Mouse (Mus musculus) forebrain, embryonic 14.5 days (tissue): ENCODE measurements around the gene St6gal1. TPM values are rescaled to one million over a fixed set of nuclear protein-coding genes. Genes with fewer than 3 reads are reported as not detected.

Experiments
- ATAC-seq: fragments of 200-750 bp; cut with Nextera tagmentation; 2 replicates; pipeline ENCODE4 v1.8.0; 2017; ENCODE audit warnings: mild to moderate bottlenecking, moderate library complexity
- DNase-seq: peaks from one replicate; pipeline ENCODE4 v3.0.0-alpha.2; 2015; ENCODE audit warnings: low spot score
- H3K27ac ChIP-seq: fragments of 300-500 bp; sonication (generic); 2 replicates; pipeline ENCODE4 v1.5.1; 2014; ENCODE audit warnings: low read depth, mild to moderate bottlenecking, control low read depth, low read length, moderate library complexity
- H3K27me3 ChIP-seq: fragments of 300-500 bp; sonication (generic); replicated peaks from 2 replicates; pipeline ENCODE4 v1.6.1; 2014; ENCODE audit warnings: low read length, control low read depth, mixed read lengths; ENCODE audit not compliant: control insufficient read depth, insufficient read depth
- H3K36me3 ChIP-seq: fragments of 300-500 bp; sonication (generic); 2 replicates; pipeline ENCODE4 v1.6.1; 2014; ENCODE audit warnings: low read length, control low read depth; ENCODE audit not compliant: control insufficient read depth, insufficient read depth
- H3K4me1 ChIP-seq: fragments of 300-500 bp; sonication (generic); 2 replicates; pipeline ENCODE4 v1.6.1; 2014; ENCODE audit warnings: antibody characterized with exemption, low read length, control low read depth; ENCODE audit not compliant: control insufficient read depth, insufficient read depth
- H3K4me2 ChIP-seq: fragments of 300-500 bp; sonication (generic); 2 replicates; pipeline ENCODE4 v1.6.1; 2014; ENCODE audit warnings: mild to moderate bottlenecking, control low read depth, low read length
- H3K4me3 ChIP-seq: fragments of 300-500 bp; sonication (generic); 2 replicates; pipeline ENCODE4 v1.5.1; 2014; ENCODE audit warnings: low read depth, low read length, control low read depth
- H3K9ac ChIP-seq: fragments of 300-500 bp; sonication (generic); 2 replicates; pipeline ENCODE4 v1.6.1; 2014; ENCODE audit warnings: mild to moderate bottlenecking, low read length, control low read depth, moderate library complexity
- H3K9me3 ChIP-seq: fragments of 300-500 bp; sonication (generic); replicated peaks from 2 replicates; pipeline ENCODE4 v1.6.1; 2016; ENCODE audit warnings: low read length, control low read depth, mixed read lengths; ENCODE audit not compliant: control insufficient read depth
- WGBS: fragments of 180-500 bp; shearing (Covaris S2); extraction: QIAGEN DNeasy Blood & Tissue Kit; methylation state at CpG from one replicate; pipeline ENCODE4 v1.1.7; 2014; 5-methylcytosine and 5-hydroxymethylcytosine counted together
- polyA plus RNA-seq: library from polyadenylated mRNA; unstranded; fragments of >200 nt; fragmentation: Nextera tagmentation; extraction: Ambion mirVana; gene quantifications from 2 replicates; pipeline ENCODE4 v1.2.1, GENCODE M21; 2014

St6gal1 gene
- polyA plus RNA-seq, 1 experiment from 2014 or later, result 46.0 TPM

DNA sequence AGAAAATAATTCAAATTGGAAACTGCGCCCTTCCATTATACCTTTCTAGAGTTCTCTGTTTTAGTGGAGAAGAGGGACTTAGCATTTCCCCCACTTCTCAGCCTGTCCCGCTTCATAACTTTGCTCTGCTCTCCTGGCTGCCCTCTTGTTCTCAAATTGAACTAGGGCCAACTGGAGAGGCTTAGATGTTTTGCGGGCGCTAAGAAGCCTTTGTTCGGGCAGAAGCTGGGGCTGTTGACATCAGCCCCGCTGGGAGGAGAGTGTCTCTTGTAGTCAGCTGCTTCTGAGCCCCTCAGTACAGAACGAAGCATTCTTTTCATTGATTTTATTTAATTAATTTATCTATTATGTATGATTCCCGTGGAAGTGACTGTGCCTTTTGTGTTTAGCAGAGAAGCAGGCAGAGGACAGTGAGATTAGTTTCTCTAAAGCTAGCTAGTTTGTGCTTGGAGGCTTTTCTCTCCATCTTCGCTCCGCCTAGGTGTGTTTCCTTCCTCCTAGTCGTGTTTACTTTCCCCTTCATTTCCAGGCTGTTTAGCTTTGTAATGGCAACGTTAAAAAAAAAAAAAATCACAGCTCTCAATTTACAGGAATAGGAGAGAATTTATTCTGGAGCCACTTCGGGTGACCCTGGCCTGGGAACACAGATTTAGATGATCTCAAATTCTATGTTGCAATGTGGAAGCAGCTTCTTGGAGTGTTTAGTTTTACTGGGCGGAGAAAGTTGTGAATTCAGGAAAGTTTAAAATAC, 2.2 kb downstream of the St6gal1 start:
- Histone ChIP-seq H3K4me3 (peak overlapping the region; percentile 66), H3K4me2 (peak overlapping the region; percentile 87), H3K27me3 (no peaks in the 10 kb centered on the region), H3K4me1 (peaks cover 31% of the 10 kb centered on the region), H3K27ac (peak overlapping the region; percentile 85), H3K36me3 (no peaks in the 10 kb centered on the region), H3K9ac (peak overlapping the region; percentile 95), H3K9me3 (no peaks in the 10 kb centered on the region)
- DNase-seq, result peak; percentile 79
- 7% methylated on average over 14 of the region's 14 CpGs for WGBS
- peak; percentile 22 for ATAC-seq

DNA sequence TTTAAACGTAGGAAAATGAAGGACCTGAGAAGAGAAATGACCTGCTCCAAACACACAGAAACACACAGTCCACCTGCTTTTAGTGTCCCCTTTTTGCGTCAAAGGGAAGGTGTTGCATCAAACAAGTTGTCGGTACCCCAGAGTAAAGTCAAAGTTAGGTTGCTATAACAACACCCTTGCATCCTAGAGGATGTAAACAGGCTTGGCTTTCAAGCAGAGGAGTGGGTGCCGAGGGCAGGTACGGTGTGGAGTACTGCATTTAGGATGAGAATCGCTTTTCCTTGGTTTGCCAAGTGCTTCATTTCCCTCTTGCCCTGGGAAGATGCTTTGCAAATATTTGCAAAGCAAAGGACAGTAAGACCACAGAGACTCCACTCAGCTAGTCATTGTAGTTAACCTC, 3.3 kb downstream of the St6gal1 start:
- H3K4me1 ChIP-seq, result peaks cover 31% of the 10 kb centered on the region
- H3K9me3 ChIP-seq, result no peaks in the 10 kb centered on the region
- WGBS, result 28% methylated on average over 6 of the region's 6 CpGs
- H3K27me3 ChIP-seq, result no peaks in the 10 kb centered on the region
- ATAC-seq, result no peak
- H3K9ac ChIP-seq, result no peak overlapping the region
- no peaks in the 10 kb centered on the region for H3K36me3 ChIP-seq
- no peak for DNase-seq
- peak overlapping the region; percentile 3; the same call in 1 of the 2 replicates for H3K4me3 ChIP-seq
- H3K4me2 ChIP-seq, result peak overlapping the region; percentile 87
- no peak overlapping the region for H3K27ac ChIP-seq

DNA sequence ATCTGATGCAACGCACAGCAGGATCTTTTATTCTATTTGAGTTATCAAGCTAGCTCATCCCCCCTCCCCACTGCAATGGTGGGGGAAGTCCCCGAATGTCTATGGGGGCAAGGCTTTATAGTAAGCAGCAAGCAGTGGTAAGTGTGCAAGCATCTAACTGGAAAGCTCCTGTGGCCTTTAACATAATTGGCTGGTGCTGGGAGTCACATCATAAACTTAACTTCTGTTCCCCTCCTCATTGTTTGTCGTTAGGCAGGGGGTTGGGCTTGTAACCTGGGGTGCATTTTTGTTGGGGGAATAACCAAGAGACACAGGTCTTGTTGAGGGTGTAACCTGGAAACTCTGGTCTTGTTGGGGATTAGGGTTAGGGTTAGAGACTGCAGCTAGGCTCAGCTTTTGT, 3.9 kb downstream of the St6gal1 start:
- H3K9ac ChIP-seq, result no peak overlapping the region
- no peaks in the 10 kb centered on the region for H3K36me3 ChIP-seq
- H3K27ac ChIP-seq, result no peak overlapping the region
- H3K4me3 ChIP-seq, result no peak overlapping the region; the same call in 1 of the 2 replicates
- DNase-seq (no peak), ATAC-seq (no peak)
- H3K4me2 ChIP-seq, result peak overlapping the region; percentile 87; the same call in 1 of the 2 replicates
- H3K4me1 ChIP-seq, result peaks cover 31% of the 10 kb centered on the region
- 28% methylated on average over 3 of the region's 3 CpGs for WGBS
- no peaks in the 10 kb centered on the region for H3K27me3 ChIP-seq
- no peaks in the 10 kb centered on the region for H3K9me3 ChIP-seq

- H3K9ac ChIP-seq, result no peak overlapping the region
- H3K36me3 ChIP-seq, result peaks cover 10% of the 10 kb centered on the region; the same call in 1 of the 2 replicates
- ATAC-seq (no peak), DNase-seq (no peak)
- peaks cover 25% of the 10 kb centered on the region for H3K4me1 ChIP-seq
- H3K4me2 ChIP-seq, result no peak overlapping the region
- H3K4me3 ChIP-seq, result no peak overlapping the region
- WGBS, result 81% methylated on average over 3 of the region's 3 CpGs
- no peak overlapping the region for H3K27ac ChIP-seq
- no peaks in the 10 kb centered on the region for H3K27me3 ChIP-seq
- H3K9me3 ChIP-seq, result no peaks in the 10 kb centered on the region
Measured at GRCm38 (mm10) chr16:23229945-23230344, 5.4 kb downstream of the St6gal1 start.

DNA sequence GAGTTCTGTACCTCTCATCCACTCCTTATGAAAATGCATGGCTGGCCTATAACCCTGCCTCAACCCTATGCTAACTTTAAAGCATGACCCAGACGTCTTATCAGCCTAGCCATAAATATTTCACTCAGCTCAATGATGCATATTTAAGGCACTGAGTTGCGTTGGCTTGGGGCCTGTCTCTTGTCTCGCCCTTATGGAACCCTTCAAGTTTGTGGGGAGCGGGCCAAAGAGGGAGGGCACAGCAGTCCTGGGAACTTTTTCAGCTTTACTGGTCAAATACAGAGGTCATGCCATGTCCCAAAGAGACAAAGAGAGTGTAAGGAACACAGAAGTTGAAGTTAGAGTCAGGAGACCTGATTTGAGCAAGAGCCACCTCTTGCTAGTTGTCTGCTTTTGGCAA, 6.6 kb downstream of the St6gal1 start:
- Histone ChIP-seq H3K36me3 (peaks cover 10% of the 10 kb centered on the region; the same call in 1 of the 2 replicates), H3K4me1 (peaks cover 25% of the 10 kb centered on the region), H3K27me3 (no peaks in the 10 kb centered on the region), H3K27ac (no peak overlapping the region), H3K4me3 (no peak overlapping the region), H3K9ac (no peak overlapping the region), H3K4me2 (no peak overlapping the region), H3K9me3 (no peaks in the 10 kb centered on the region)
- DNase-seq (no peak), ATAC-seq (no peak)
- WGBS, result 68% methylated on average over 4 of the region's 4 CpGs

DNA sequence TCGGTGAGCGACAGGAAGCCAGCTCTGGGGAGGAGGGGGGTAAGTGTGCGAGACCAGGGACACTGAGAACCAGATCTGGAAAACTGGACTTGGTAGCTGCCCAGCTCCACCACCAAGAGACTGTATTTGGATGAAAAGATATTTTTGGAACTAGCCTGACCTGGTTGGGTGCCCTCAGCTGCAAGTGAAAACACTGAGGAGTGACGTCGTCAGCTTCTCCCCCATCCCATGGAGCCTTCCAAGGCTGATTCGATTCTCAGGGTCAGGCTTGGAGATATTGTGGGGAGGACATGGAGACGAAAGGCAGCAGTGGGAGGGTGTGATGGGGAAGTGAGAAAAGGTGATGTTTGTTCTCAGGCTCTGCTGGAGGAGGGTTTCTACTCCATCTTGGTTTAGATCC, 8.2 kb downstream of the St6gal1 start:
- H3K27ac ChIP-seq, result no peak overlapping the region
- no peak for DNase-seq
- H3K4me1 ChIP-seq, result peaks cover 19% of the 10 kb centered on the region
- H3K4me3 ChIP-seq, result no peak overlapping the region
- 82% methylated on average over 7 of the region's 7 CpGs for WGBS
- no peak for ATAC-seq
- no peak overlapping the region for H3K9ac ChIP-seq
- H3K36me3 ChIP-seq, result peaks cover 10% of the 10 kb centered on the region; the same call in 1 of the 2 replicates
- H3K9me3 ChIP-seq, result no peaks in the 10 kb centered on the region
- H3K4me2 ChIP-seq, result no peak overlapping the region
- H3K27me3 ChIP-seq, result no peaks in the 10 kb centered on the region

GRCm38 (mm10) chr16:23233496-23233895, 9.0 kb downstream of the St6gal1 start:
- 93% methylated on average over 10 of the region's 10 CpGs for WGBS
- H3K27ac ChIP-seq, result no peak overlapping the region
- no peaks in the 10 kb centered on the region for H3K27me3 ChIP-seq
- DNase-seq (no peak), ATAC-seq (no peak)
- H3K4me3 ChIP-seq, result no peak overlapping the region
- H3K9ac ChIP-seq, result no peak overlapping the region
- no peak overlapping the region for H3K4me2 ChIP-seq
- peaks cover 10% of the 10 kb centered on the region; the same call in 1 of the 2 replicates for H3K36me3 ChIP-seq
- peaks cover 11% of the 10 kb centered on the region for H3K4me1 ChIP-seq
- H3K9me3 ChIP-seq, result no peaks in the 10 kb centered on the region

DNA sequence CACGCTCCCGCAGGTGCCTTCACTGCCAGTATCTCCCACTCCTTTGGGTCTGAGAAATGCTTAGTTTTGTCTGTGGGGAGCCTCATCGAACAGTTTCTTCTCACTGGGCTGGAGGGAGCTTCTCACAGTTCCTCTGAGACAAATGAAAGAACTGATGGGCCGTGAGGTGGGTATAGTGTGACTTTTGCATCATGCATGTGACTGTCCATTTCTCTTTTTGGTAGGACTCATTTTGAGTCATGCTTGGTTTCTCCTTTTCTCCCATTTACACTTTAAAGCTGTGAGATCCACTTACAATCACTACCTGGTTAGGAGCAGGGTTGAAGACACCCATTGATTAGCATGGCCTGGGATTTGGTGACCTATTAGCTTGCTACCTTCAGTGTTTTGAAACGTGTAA, 10.0 kb downstream of the St6gal1 start:
- no peak overlapping the region for H3K4me2 ChIP-seq
- H3K9me3 ChIP-seq, result no peaks in the 10 kb centered on the region
- no peaks in the 10 kb centered on the region for H3K27me3 ChIP-seq
- H3K4me3 ChIP-seq, result no peak overlapping the region
- no peak overlapping the region for H3K9ac ChIP-seq
- 89% methylated on average over 5 of the region's 5 CpGs for WGBS
- no peak for DNase-seq
- H3K4me1 ChIP-seq, result 0 out of 2 replicates have a peak, but pooled peaks cover 6% of the 10 kb centered on the region
- H3K27ac ChIP-seq, result no peak overlapping the region
- peaks cover 10% of the 10 kb centered on the region; the same call in 1 of the 2 replicates for H3K36me3 ChIP-seq
- ATAC-seq, result no peak

DNA sequence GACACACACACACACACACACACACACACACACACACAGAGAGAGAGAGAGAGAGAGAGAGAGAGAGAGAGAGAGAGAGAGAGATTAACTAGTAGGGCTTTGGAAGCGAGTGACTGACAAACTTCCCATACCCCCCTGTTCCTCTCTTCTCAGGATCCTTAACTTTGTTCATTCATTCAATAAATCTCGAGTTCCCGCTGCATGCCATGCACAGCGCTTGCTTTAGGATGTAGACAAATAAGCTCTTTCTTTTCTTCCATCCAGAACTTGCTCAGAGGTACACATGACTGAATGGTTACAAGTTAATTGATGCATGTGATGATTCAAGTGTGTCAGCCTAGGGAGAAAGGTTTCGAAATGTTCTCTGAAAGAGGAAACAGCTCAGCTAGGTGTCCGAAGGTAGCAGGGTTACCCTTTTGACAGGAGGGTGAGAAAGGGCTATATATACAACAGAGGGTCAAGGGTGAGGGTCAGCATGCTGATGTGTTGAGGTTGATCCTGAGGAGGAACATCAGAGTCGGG, 10.7 kb downstream of the St6gal1 start:
- no peak overlapping the region for H3K4me3 ChIP-seq
- no peaks in the 10 kb centered on the region for H3K27me3 ChIP-seq
- 50% methylated on average over 7 of the region's 7 CpGs for WGBS
- no peak overlapping the region for H3K4me2 ChIP-seq
- peaks cover 10% of the 10 kb centered on the region; the same call in 1 of the 2 replicates for H3K36me3 ChIP-seq
- no peak overlapping the region for H3K9ac ChIP-seq
- no peaks in the 10 kb centered on the region for H3K9me3 ChIP-seq
- H3K4me1 ChIP-seq, result peaks cover 9% of the 10 kb centered on the region
- no peak overlapping the region for H3K27ac ChIP-seq
- ATAC-seq (no peak), DNase-seq (no peak)
